Mouse (Mus musculus): ENCODE measurements at regions not wholly inside any gene's neighbourhood (a gene's known extent, or its start where the extent isn't known, plus 50 kb on each side); places are given as distances from the start of the nearest gene placed in this dataset.
"Not testable (repeated sequence)": the region's sequence is repeated elsewhere in the genome, so short reads cannot be mapped to it uniquely, and the experiment has no call there.

DNA sequence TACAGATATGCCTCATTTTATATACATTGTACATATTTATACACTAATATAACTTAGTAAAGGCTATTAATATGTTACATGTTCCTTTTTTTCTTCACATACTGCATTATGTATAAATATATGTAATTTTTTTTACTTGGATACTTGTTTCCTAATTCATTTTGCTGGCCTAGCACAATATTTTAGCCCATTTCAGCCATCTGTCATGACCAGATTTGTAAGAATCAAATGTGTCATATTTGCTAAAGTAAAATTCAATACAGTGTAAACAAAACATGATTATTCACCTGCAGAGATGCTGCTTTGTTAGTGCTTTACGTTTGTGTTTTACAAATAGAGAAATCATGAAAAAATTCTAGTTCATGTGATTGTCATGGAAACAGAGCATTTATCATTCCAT lies 441.3 kb downstream of the Adam29 start:
- no peak for DNase-seq (ENCODE audit: low spot score)
- H3K27ac ChIP-seq, result no peak overlapping the region
- H3K4me2 ChIP-seq (ENCODE audit: low read length), result no peak overlapping the region
- H3K9me3 ChIP-seq (replicated peaks; ENCODE audit: low read length), result no peaks in the 10 kb centered on the region
- WGBS, result 65% methylated on average over 1 of the region's 1 CpGs
- no peak for ATAC-seq (replicated peaks; ENCODE audit: low FRiP score, low read depth)
- no peaks in the 10 kb centered on the region for H3K4me1 ChIP-seq (replicated peaks; ENCODE audit: insufficient read depth, low read length)
- H3K9ac ChIP-seq (ENCODE audit: low read depth, low read length), result no peak overlapping the region
- H3K27me3 ChIP-seq (ENCODE audit: insufficient read depth, low read length), result no peaks in the 10 kb centered on the region
- TF ChIP-seq CTCF (IDR thresholded peaks at IDR 0.05; ENCODE audit: low read depth), result no peak
- H3K36me3 ChIP-seq (ENCODE audit: insufficient read depth, low read length), result no peaks in the 10 kb centered on the region
- H3K4me3 ChIP-seq (replicated peaks; ENCODE audit: low read depth, low read length), result no peak overlapping the region

DNA sequence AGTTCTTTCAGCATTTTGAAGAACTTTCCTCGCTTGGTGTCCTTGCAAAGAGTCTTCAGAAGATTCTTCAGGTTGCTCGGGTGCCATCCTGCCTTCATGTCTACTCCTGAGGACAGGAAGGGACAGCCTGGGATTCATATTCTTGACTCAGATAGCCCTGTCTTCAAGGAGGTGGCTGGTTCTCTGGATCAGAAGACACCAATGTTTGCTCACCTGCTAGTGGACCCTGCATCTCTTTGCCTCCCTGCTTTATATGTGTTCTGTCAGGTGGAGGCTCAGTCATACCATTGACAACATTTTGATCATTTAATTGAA lies 441.9 kb downstream of the Adam29 start:
- DNase-seq (ENCODE audit: low spot score) (no peak), ATAC-seq (replicated peaks; ENCODE audit: low FRiP score, low read depth) (no peak)
- Histone ChIP-seq H3K27ac (no peak overlapping the region), H3K36me3 (ENCODE audit: insufficient read depth, low read length) (no peaks in the 10 kb centered on the region), H3K4me3 (replicated peaks; ENCODE audit: low read depth, low read length) (no peak overlapping the region), H3K27me3 (ENCODE audit: insufficient read depth, low read length) (no peaks in the 10 kb centered on the region), H3K9me3 (replicated peaks; ENCODE audit: low read length) (no peaks in the 10 kb centered on the region), H3K4me1 (replicated peaks; ENCODE audit: insufficient read depth, low read length) (no peaks in the 10 kb centered on the region), H3K4me2 (ENCODE audit: low read length) (no peak overlapping the region), H3K9ac (ENCODE audit: low read depth, low read length) (no peak overlapping the region)
- 64% methylated on average over 2 of the region's 2 CpGs for WGBS
- TF ChIP-seq CTCF (IDR thresholded peaks at IDR 0.05; ENCODE audit: low read depth), result no peak

DNA sequence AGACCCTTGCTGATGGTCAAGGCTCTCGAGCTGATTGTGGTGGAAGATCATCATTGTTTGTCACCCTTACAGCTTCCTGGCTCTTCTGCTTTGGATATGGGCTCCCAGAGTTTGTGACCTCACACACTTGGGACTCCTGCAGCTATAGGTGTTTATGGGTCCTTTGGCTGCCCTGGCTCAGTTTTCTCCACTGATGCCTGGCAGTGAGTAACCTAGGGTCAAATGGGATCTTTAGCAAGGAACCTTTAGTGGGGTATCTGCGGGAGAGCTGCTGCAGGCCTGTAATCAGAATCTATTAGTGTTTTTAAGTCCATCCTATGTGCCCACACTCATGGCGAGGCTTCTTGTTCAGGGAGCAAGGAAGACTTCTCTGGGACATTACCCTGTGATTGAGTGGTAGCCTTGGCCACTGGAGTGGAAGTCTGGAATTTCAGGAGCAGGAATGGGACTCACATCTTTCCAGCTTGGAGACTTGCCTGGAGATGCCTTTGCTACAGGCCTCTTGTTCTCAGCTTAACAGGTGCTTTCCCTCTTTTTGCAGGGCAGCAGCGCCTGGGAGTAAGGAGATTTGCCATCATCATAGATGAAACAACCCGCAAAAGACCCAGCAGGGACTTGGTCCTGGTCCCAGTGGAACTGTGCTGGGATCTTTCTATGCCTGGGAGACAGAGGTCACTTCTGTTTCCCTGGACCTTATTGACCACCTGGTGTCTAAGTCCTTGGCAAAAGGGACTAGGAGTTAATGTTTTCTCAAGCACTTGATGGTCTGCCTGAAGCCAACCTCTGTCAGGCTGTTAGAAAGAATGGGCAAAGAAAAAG lies 442.5 kb downstream of the Adam29 start:
- Histone ChIP-seq H3K27me3 (ENCODE audit: insufficient read depth, low read length) (no peaks in the 10 kb centered on the region), H3K4me2 (ENCODE audit: low read length) (no peak overlapping the region), H3K4me1 (replicated peaks; ENCODE audit: insufficient read depth, low read length) (no peaks in the 10 kb centered on the region), H3K4me3 (replicated peaks; ENCODE audit: low read depth, low read length) (no peak overlapping the region), H3K36me3 (ENCODE audit: insufficient read depth, low read length) (no peaks in the 10 kb centered on the region), H3K9me3 (replicated peaks; ENCODE audit: low read length) (no peaks in the 10 kb centered on the region), H3K9ac (ENCODE audit: low read depth, low read length) (no peak overlapping the region), H3K27ac (no peak overlapping the region)
- ATAC-seq (replicated peaks; ENCODE audit: low FRiP score, low read depth) (no peak), DNase-seq (ENCODE audit: low spot score) (no peak)
- no peak for TF ChIP-seq CTCF (IDR thresholded peaks at IDR 0.05; ENCODE audit: low read depth)
- 71% methylated on average over 5 of the region's 5 CpGs for WGBS

DNA sequence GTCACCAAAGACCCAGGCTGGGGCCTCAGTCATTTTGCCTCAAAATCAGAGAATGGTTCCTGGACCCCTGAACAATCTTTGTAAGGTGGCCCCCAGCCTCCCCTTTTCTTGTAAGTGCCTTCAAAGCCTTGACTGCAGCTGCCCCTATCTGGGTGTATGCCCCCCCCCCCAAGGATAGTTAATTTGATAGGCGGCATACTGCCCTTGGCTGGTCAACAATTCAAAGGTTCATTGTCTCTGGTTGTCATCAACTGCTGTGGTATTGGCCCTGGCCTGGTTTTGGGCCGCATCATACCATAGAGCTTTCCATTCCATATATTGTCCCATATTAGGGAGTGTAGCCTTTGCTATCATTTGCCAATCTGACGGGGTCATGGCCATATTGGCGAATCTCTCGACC lies 446.0 kb downstream of the Adam29 start:
- DNase-seq (ENCODE audit: low spot score); H3K9ac ChIP-seq (ENCODE audit: low read depth, low read length); H3K36me3 ChIP-seq (ENCODE audit: insufficient read depth, low read length); H3K4me3 ChIP-seq (replicated peaks; ENCODE audit: low read depth, low read length); H3K9me3 ChIP-seq (replicated peaks; ENCODE audit: low read length); H3K27ac ChIP-seq; ATAC-seq (replicated peaks; ENCODE audit: low FRiP score, low read depth); H3K27me3 ChIP-seq (ENCODE audit: insufficient read depth, low read length); H3K4me2 ChIP-seq (ENCODE audit: low read length); H3K4me1 ChIP-seq (replicated peaks; ENCODE audit: insufficient read depth, low read length): not testable (repeated sequence)
- 92% methylated on average over 5 of the region's 5 CpGs for WGBS

DNA sequence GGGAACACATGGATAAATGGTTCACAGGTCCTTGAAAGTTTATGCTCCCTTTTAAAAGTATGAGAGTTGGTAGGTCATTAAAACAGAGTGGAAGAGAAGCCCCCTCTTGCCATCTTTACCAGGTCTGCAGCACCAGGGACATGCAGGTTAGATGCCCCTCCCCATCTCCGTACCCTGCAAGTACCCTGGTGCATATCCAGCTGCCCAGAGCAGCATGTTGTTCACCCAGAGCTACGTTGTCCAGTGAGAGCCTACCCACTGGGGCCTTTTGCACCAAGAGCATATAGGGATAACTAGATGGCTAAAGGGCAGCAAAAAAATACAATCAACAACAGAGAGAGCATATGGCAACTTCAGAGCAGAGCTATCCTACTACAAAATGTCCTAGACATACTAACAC lies 449.3 kb downstream of the Adam29 start:
- no peak for DNase-seq (ENCODE audit: low spot score)
- no peak overlapping the region for H3K4me2 ChIP-seq (ENCODE audit: low read length)
- no peak overlapping the region for H3K27ac ChIP-seq
- no peaks in the 10 kb centered on the region for H3K9me3 ChIP-seq (replicated peaks; ENCODE audit: low read length)
- H3K27me3 ChIP-seq (ENCODE audit: insufficient read depth, low read length), result no peaks in the 10 kb centered on the region
- no peak overlapping the region for H3K9ac ChIP-seq (ENCODE audit: low read depth, low read length)
- no peaks in the 10 kb centered on the region for H3K36me3 ChIP-seq (ENCODE audit: insufficient read depth, low read length)
- no peak for ATAC-seq (replicated peaks; ENCODE audit: low FRiP score, low read depth)
- H3K4me1 ChIP-seq (replicated peaks; ENCODE audit: insufficient read depth, low read length), result no peaks in the 10 kb centered on the region
- WGBS, result 74% methylated on average over 2 of the region's 2 CpGs
- no peak for TF ChIP-seq CTCF (IDR thresholded peaks at IDR 0.05; ENCODE audit: low read depth)
- no peak overlapping the region for H3K4me3 ChIP-seq (replicated peaks; ENCODE audit: low read depth, low read length)
